Mouse (Mus musculus) cortical plate, adult 2 months (tissue): Measurements from ENCODE around the gene Cc2d2a. TPM values are rescaled to one million over a fixed set of nuclear protein-coding genes. Genes with fewer than 3 reads are reported as not detected.

Source experiments
- H3K27ac ChIP-seq: fragments of 200-500 bp; 2 replicates; pipeline ENCODE4 v1.5.1; 2012; ENCODE audit warnings: low read length, control low read depth, inconsistent platforms; ENCODE audit not compliant: insufficient read depth
- H3K4me1 ChIP-seq: fragments of 200-500 bp; 2 replicates; pipeline ENCODE4 v1.6.1; 2011; ENCODE audit warnings: low read length; ENCODE audit not compliant: control insufficient read depth, insufficient read depth
- H3K4me3 ChIP-seq: fragments of 200-500 bp; 2 replicates; pipeline ENCODE4 v1.5.1; 2011; ENCODE audit warnings: mild to moderate bottlenecking, low read length, control low read depth; ENCODE audit not compliant: insufficient read depth
- CTCF ChIP-seq: fragments of 200-500 bp; IDR thresholded peaks from 2 replicates; pipeline ENCODE4 v1.5.1; 2011; ENCODE audit warnings: mild to moderate bottlenecking, control low read depth, low read length; ENCODE audit not compliant: insufficient read depth; ENCODE audit errors: extremely low read depth
- POLR2A ChIP-seq: fragments of 200-500 bp; IDR thresholded peaks from 2 replicates; pipeline ENCODE4 v1.6.1; 2011; ENCODE audit warnings: mild to moderate bottlenecking, low read length, control low read depth; ENCODE audit not compliant: insufficient read depth; ENCODE audit errors: extremely low read depth
- polyA plus RNA-seq: library from polyadenylated mRNA; depleted of rRNA; stranded (reverse); fragments of >200 nt; gene quantifications from 2 replicates; pipeline ENCODE4 v1.2.3, GENCODE M21; 2012; rRNA removed

Gene Cc2d2a
- polyA plus RNA-seq, 1 experiment: 16.3 TPM

DNA sequence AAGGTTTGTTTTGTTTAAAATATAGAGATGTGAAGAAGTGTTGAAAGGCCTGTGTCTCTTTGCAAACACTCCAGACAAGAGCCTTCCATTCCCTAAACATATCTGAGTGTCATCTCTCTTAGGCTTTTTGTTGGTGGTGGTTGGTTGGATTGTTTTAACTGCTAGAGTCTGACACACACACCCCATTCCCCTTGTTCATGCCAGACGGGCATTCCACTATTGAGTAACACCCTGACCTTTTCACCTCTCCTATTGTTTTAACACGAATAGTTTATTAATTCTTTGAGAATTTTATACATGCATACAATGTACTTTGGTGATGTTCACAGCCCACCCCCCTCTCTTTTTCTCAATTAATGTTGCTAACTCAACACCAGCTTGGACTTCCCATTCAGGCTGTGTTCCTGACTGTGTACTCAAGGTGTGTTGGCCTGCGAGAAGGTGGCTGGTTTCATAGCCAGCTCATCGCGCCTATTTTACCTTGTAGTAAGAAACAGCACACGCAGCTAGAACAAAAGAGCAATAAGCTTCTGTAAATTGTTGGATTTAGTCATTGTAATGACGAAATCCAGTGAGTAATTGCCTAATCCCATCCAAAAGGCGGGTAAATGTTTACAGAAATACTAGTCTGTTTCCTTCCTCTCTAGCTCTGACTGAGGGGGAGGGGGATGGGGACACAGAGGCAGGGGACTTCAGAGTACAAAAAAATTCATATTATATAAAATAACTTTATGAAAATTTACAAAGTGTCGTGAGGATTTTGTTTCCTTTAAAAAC is 126.0 kb downstream of the Cc2d2a start:
- Histone ChIP-seq H3K27ac (no peak overlapping the region), H3K4me1 (no peaks in the 10 kb centered on the region), H3K4me3 (no peak overlapping the region)
- no peak for TF ChIP-seq POLR2A
- no peak for TF ChIP-seq CTCF

Other genes starting within 250 kb of the Cc2d2a start
- 0.92 and 1.0 TPM in 2 replicates for gene C1qtnf7, start 146.8 kb upstream of the Cc2d2a start, polyA plus RNA-seq
- gene Bst1, start 156.5 kb downstream of the Cc2d2a start, polyA plus RNA-seq: 0.11 and 0.17 TPM in 2 replicates
- 68.9 and 71.1 TPM in 2 replicates for gene Fbxl5, start 159.3 kb downstream of the Cc2d2a start, polyA plus RNA-seq
- gene Cd38, start 206.2 kb downstream of the Cc2d2a start, polyA plus RNA-seq: 4.7 and 4.9 TPM in 2 replicates